Comparison of ENCODE assay signal across 29 mouse cellular contexts in the genomic region with DNA sequence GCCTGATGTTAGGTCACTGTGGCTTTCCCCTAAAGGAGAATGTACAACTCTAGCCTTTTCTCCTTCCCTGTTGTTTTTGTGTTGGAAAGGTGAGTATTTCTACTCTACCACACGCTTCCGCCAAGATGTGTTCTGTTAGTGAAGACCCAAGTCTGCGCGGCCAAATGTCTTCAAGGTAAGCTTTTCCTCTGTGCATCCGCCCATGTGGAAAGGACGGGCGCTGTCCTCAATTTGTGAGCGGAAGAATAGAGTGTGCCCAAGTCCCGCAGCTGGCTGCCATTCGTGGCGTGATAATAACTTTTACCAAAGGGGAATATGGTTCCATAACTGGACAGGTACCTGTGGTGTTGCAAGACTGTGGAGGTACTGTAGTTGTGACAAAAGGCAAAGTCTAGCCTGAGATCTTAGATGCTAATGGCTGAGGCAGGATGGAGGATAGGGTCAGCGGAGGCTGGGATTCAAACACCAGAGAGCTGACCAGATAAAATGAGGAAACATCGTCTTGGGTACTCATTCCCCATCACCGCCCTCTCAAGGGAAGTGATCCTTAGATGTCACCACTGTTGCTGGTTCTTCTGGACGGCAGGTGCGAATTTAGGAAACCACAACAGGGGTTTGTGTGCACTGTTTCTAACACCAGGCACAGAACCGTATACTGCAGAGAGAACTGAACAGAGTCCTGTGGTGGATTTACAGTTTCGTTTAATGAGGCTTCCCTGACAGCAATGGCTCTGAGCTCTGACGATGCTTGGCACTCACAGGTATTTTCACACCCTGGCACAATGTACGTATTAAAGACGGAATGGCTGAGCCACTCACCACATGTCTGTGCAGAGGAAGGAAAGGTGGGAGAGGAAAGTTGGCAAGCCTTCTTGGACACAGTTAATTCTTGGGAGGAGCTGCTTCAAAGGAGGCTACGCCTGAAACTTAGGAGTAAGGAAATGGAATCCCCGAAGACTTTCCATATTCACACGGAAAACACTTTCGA. TPM values are rescaled to one million over a fixed set of nuclear protein-coding genes. Genes with fewer than 3 reads are reported as not detected.
A peak's percentile ranks its signal among the peaks of the same experiment; 100 is the strongest.
DNase-seq lines count a peak whose midpoint lies in the region; ATAC-seq and TF ChIP-seq lines count a peak whose summit lies in the region.
"Had no signal": no experiment of that assay in that cellular context is flagged by ENCODE, and none has a peak within 500 bp of the region (broad histone marks: within the 10 kb centered on the region; RNA-seq: fewer than 3 reads in every experiment).

No protein-coding gene starts in this region.

- H3K9me3 ChIP-seq in midbrain, embryonic 11.5 days (ENCODE audit: control insufficient read depth, low read length): no peaks in the 10 kb centered on the region
- no peaks in the 10 kb centered on the region for H3K9me3 ChIP-seq in midbrain, embryonic 15.5 days
- H3K9me3 ChIP-seq: heart, embryonic 12.5 days; kidney, embryonic 15.5 days; limb, embryonic 12.5 days; lung, embryonic 15.5 days; megakaryocyte, embryonic 14.5 days; neural tube, embryonic 12.5 days had no signal

- H3K36me3 ChIP-seq in heart, adult 2 months (ENCODE audit: control insufficient read depth, insufficient read depth, low read length): no peaks in the 10 kb centered on the region
- no peaks in the 10 kb centered on the region for H3K36me3 ChIP-seq in midbrain, embryonic 11.5 days (ENCODE audit: control insufficient read depth, insufficient read depth, low read length)
- H3K36me3 ChIP-seq in midbrain, embryonic 15.5 days (replicated peaks): no peaks in the 10 kb centered on the region
- H3K36me3 ChIP-seq: heart, embryonic 12.5 days; kidney, embryonic 15.5 days; limb, embryonic 12.5 days; lung, embryonic 15.5 days; neural tube, embryonic 12.5 days had no signal

- H3K79me2 ChIP-seq in heart, adult 2 months (replicated peaks; ENCODE audit: control insufficient read depth, insufficient read depth, low read length): no peaks in the 10 kb centered on the region

- WGBS in heart, adult 2 months: 75% methylated on average over 25 of the region's 25 CpGs
- WGBS in midbrain, embryonic 11.5 days: 92% methylated on average over 25 of the region's 25 CpGs
- WGBS in midbrain, embryonic 15.5 days: 92% methylated on average over 25 of the region's 25 CpGs

- H3K4me3 ChIP-seq in heart, adult 2 months: no peak overlapping the region
- H3K4me3 ChIP-seq in midbrain, embryonic 11.5 days (ENCODE audit: low read depth, low read length): no peak overlapping the region
- no peak overlapping the region for H3K4me3 ChIP-seq in midbrain, embryonic 15.5 days
- H3K4me3 ChIP-seq: heart, embryonic 12.5 days; kidney, embryonic 15.5 days; limb, embryonic 12.5 days; lung, embryonic 15.5 days; megakaryocyte, embryonic 14.5 days; neural tube, embryonic 12.5 days had no signal

- TF ChIP-seq POLR2A in heart, adult 2 months (IDR thresholded peaks at IDR 0.05; ENCODE audit: insufficient read depth, low read depth, low read length): no peak

- TF ChIP-seq CTCF in heart, adult 2 months (IDR thresholded peaks at IDR 0.05): no peak

- ATAC-seq in midbrain, embryonic 11.5 days (ENCODE audit: low FRiP score): no peak
- no peak for ATAC-seq in midbrain, embryonic 15.5 days (replicated peaks)
- peak; percentile 62 for ATAC-seq in common myeloid progenitor, adult 5-6 weeks (replicated peaks; ENCODE audit: low read depth, poor library complexity, severe bottlenecking)
- peak; percentile 47 for ATAC-seq in megakaryocyte, adult 5-6 weeks (ENCODE audit: poor library complexity, severe bottlenecking)
- ATAC-seq: activated CD4-positive, CD25-positive, alpha-beta regulatory T cell, adult 4 months; hindbrain, postnatal 0 days; intestine, embryonic 16.5 days had no signal

- H3K4me1 ChIP-seq in heart, adult 2 months (ENCODE audit: control insufficient read depth, insufficient read depth, low read length): no peaks in the 10 kb centered on the region
- H3K4me1 ChIP-seq in midbrain, embryonic 11.5 days (ENCODE audit: control insufficient read depth, insufficient read depth, low read length): no peaks in the 10 kb centered on the region
- no peaks in the 10 kb centered on the region for H3K4me1 ChIP-seq in midbrain, embryonic 15.5 days
- H3K4me1 ChIP-seq: lung, embryonic 15.5 days; megakaryocyte, embryonic 14.5 days; neural tube, embryonic 12.5 days had no signal

- DNase-seq in heart, adult 11 months: peak; percentile 90
- DNase-seq in heart, adult 2 months: no peak
- DNase-seq in midbrain, embryonic 11.5 days (ENCODE audit: low spot score, missing footprints): peak; percentile 69
- DNase-seq in cerebellum, adult 11 months: no peak
- DNase-seq: adrenal gland, adult 8-10 months; cerebellum, adult 9-11 months; gastrocnemius, postnatal 36 days; heart, postnatal 14 days; kidney, postnatal 36 days; layer of hippocampus, postnatal 36 days; midbrain, embryonic 14.5 days; thymus, adult 2 months; thymus, postnatal 4 days had no signal

- H3K9ac ChIP-seq in heart, adult 2 months (ENCODE audit: low read depth, low read length): no peak overlapping the region
- H3K9ac ChIP-seq in midbrain, embryonic 11.5 days (ENCODE audit: low read length): no peak overlapping the region
- no peak overlapping the region for H3K9ac ChIP-seq in midbrain, embryonic 15.5 days
- H3K9ac ChIP-seq: heart, embryonic 12.5 days; kidney, embryonic 15.5 days; limb, embryonic 12.5 days; liver, embryonic 14.5 days; lung, embryonic 15.5 days; neural tube, embryonic 12.5 days had no signal

- intact Hi-C loops in heart, adult 2 months (cut with DNase I): no loop called here

- no peak overlapping the region for H3K27ac ChIP-seq in heart, adult 2 months
- no peak overlapping the region for H3K27ac ChIP-seq in midbrain, embryonic 11.5 days (ENCODE audit: low read depth, low read length)
- H3K27ac ChIP-seq in midbrain, embryonic 15.5 days: no peak overlapping the region
- H3K27ac ChIP-seq: hindbrain, postnatal 0 days; kidney, embryonic 15.5 days; limb, embryonic 12.5 days; liver, embryonic 14.5 days; lung, embryonic 15.5 days; neural tube, embryonic 12.5 days; stomach, postnatal 0 days had no signal

- TF ChIP-seq EP300 in heart, adult 2 months (IDR thresholded peaks at IDR 0.05; ENCODE audit: insufficient read depth, low read depth, low read length): no peak

- H3K27me3 ChIP-seq in heart, adult 2 months (ENCODE audit: control insufficient read depth, insufficient read depth, low read length): no peaks in the 10 kb centered on the region
- H3K27me3 ChIP-seq in midbrain, embryonic 11.5 days (ENCODE audit: control insufficient read depth, insufficient read depth, low read length): no peaks in the 10 kb centered on the region
- H3K27me3 ChIP-seq in midbrain, embryonic 15.5 days (replicated peaks): no peaks in the 10 kb centered on the region
- H3K27me3 ChIP-seq: heart, embryonic 12.5 days; kidney, embryonic 15.5 days; lung, embryonic 15.5 days; neural tube, embryonic 12.5 days had no signal

- H3K4me2 ChIP-seq in midbrain, embryonic 11.5 days: no peak overlapping the region
- H3K4me2 ChIP-seq in midbrain, embryonic 15.5 days: no peak overlapping the region
- H3K4me2 ChIP-seq: heart, embryonic 12.5 days; kidney, embryonic 15.5 days; limb, embryonic 12.5 days; lung, embryonic 15.5 days; neural tube, embryonic 12.5 days had no signal

RNA-seq across cellular contexts. Expression of a gene that starts 30.7 kb away (rescaled TPM):
- 10 to 100 TPM in 1 of 2 experiments, 1 to 10 TPM in 1; 6.0 to 10.9 TPM for total RNA-seq in heart, adult 2 months (2021)
- polyA plus RNA-seq in heart, adult 2 months (2012; rRNA removed): 2.1 and 4.3 TPM in 2 replicates
- polyA plus RNA-seq in midbrain, embryonic 11.5 days (2014; fragmentation: Nextera tagmentation; extraction: Ambion mirVana): not detected in 2 replicates
- 0.22 and 0.30 TPM in 2 replicates for polyA plus RNA-seq in midbrain, embryonic 15.5 days (2015; fragmentation: Nextera tagmentation; extraction: Ambion mirVana)
- total RNA-seq in common myeloid progenitor, adult 5-6 weeks (2017): 8.4 and 10.4 TPM in 2 replicates
- total RNA-seq in megakaryocyte, adult 5-6 weeks (2015): 2.9 and 3.6 TPM in 2 replicates
- 4.9 and 5.0 TPM in 2 replicates for total RNA-seq in megakaryocyte, adult 5-6 weeks (2017)
- polyA plus RNA-seq: C2C12; embryonic facial prominence, embryonic 11.5 days; limb, embryonic 12.5 days; neural tube, embryonic 12.5 days had no signal

Comparison
In these comparisons a context has a peak if more than half of its experiments do, and no peak if none do; other contexts are left out.
1. DNase-seq: peak in heart, adult 11 months (single experiment) and midbrain, embryonic 11.5 days (single experiment); none in heart, adult 2 months (0 of 2) and cerebellum, adult 11 months (single experiment).
2. ATAC-seq: peak in common myeloid progenitor, adult 5-6 weeks (single experiment) and megakaryocyte, adult 5-6 weeks (single experiment); none in midbrain, embryonic 11.5 days (single experiment) and midbrain, embryonic 15.5 days (single experiment).